Mouse (Mus musculus) heart, embryonic 16.5 days (tissue): ENCODE measurements around the gene Tigd4. TPM values are rescaled to one million over a fixed set of nuclear protein-coding genes. Genes with fewer than 3 reads are reported as not detected.

ENCODE experiments used
- ATAC-seq: fragments of 200-750 bp; cut with Nextera tagmentation; replicated peaks from 2 replicates; pipeline ENCODE4 v1.8.0; 2017; ENCODE audit warnings: moderate number of reproducible peaks; ENCODE audit not compliant: insufficient read depth, low FRiP score; ENCODE audit errors: extremely low read depth
- H3K27ac ChIP-seq: fragments of 300-500 bp; sonication (generic); 2 replicates; pipeline ENCODE4 v1.5.1; 2014; ENCODE audit warnings: mild to moderate bottlenecking, low read length, control low read depth, moderate library complexity
- H3K27me3 ChIP-seq: fragments of 300-500 bp; sonication (generic); 2 replicates; pipeline ENCODE4 v1.6.1; 2014; ENCODE audit warnings: low read length, mixed read lengths; ENCODE audit not compliant: control insufficient read depth, insufficient read depth
- H3K36me3 ChIP-seq: fragments of 300-500 bp; sonication (generic); 2 replicates; pipeline ENCODE4 v1.6.1; 2014; ENCODE audit not compliant: control insufficient read depth, insufficient read depth
- H3K4me1 ChIP-seq: fragments of 300-500 bp; sonication (generic); 2 replicates; pipeline ENCODE4 v1.6.1; 2014; ENCODE audit warnings: low read length, mixed read lengths; ENCODE audit not compliant: control insufficient read depth, insufficient read depth
- H3K4me2 ChIP-seq: fragments of 300-500 bp; sonication (generic); 2 replicates; pipeline ENCODE4 v1.6.1; 2014; ENCODE audit warnings: low read depth, mild to moderate bottlenecking, control low read depth, low read length
- H3K4me3 ChIP-seq: fragments of 300-500 bp; sonication (generic); 2 replicates; pipeline ENCODE4 v1.5.1; 2014; ENCODE audit warnings: mild to moderate bottlenecking, control low read depth, low read length
- H3K9ac ChIP-seq: fragments of 300-500 bp; sonication (generic); 2 replicates; pipeline ENCODE4 v1.6.1; 2014; ENCODE audit warnings: low read length, control low read depth
- H3K9me3 ChIP-seq: fragments of 300-500 bp; sonication (generic); replicated peaks from 2 replicates; pipeline ENCODE4 v1.6.1; 2016; ENCODE audit warnings: low read length; ENCODE audit not compliant: control insufficient read depth
- WGBS: fragments of 180-500 bp; shearing (Covaris S2); extraction: QIAGEN DNeasy Blood & Tissue Kit; methylation state at CpG from one replicate; pipeline ENCODE4 v1.1.7; 2014; 5-methylcytosine and 5-hydroxymethylcytosine counted together
- polyA plus RNA-seq: library from polyadenylated mRNA; unstranded; fragments of >200 nt; fragmentation: Nextera tagmentation; extraction: Ambion mirVana; gene quantifications from 2 replicates; pipeline ENCODE4 v1.2.1, GENCODE M21; 2015

Tigd4 gene
- polyA plus RNA-seq, 1 experiment from 2014 or later = 0.37 TPM

DNA sequence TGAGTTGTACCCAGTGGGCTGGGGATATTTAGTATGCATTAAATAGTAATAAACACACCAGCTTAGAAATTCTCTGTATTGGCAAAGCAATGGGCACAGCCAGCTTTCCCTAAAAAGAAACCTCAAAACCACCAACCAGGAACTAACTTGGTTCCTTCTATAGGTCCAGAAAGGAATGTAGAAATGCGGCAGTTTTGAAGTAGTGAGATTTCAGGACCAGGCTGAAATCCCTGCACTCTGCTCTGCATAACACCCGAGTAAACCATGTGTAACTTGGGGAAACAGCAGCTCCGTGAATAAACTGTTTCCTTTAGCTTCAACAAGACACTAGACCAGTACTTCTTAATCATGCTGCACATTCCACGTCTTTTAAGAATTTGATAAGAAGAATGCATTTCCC is 12.7 kb upstream of the Tigd4 start:
- peak overlapping the region; percentile 87 for H3K9ac ChIP-seq
- ATAC-seq = no peak

GRCm38 (mm10) chr3:84581696-84582022 is 11.7 kb upstream of the Tigd4 start:
- Histone ChIP-seq H3K4me1 (peaks cover 49% of the 10 kb centered on the region), H3K9ac (peak overlapping the region; percentile 87), H3K4me2 (peak overlapping the region; percentile 73), H3K36me3 (no peaks in the 10 kb centered on the region), H3K27me3 (no peaks in the 10 kb centered on the region), H3K4me3 (peak overlapping the region; percentile 87), H3K9me3 (no peaks in the 10 kb centered on the region), H3K27ac (peak overlapping the region; percentile 94)
- 0% methylated on average over 4 of the region's 4 CpGs for WGBS
- no peak for ATAC-seq

More for the DNA sequence above, 12.7 kb upstream of the Tigd4 start:
- peak overlapping the region; percentile 73 for H3K4me2 ChIP-seq
- H3K4me1 ChIP-seq = peaks cover 42% of the 10 kb centered on the region
- peak overlapping the region; percentile 87 for H3K4me3 ChIP-seq
- no peaks in the 10 kb centered on the region for H3K9me3 ChIP-seq
- H3K36me3 ChIP-seq = no peaks in the 10 kb centered on the region
- H3K27me3 ChIP-seq = no peaks in the 10 kb centered on the region
- WGBS = 8% methylated on average over 4 of the region's 4 CpGs
- no peak overlapping the region for H3K27ac ChIP-seq

- ATAC-seq = peak; percentile 95
- Histone ChIP-seq H3K9ac (peak within 1 kb of the TSS; percentile 87), H3K9me3 (no peaks in the 10 kb centered on the region), H3K36me3 (no peaks in the 10 kb centered on the region), H3K4me2 (peak within 1 kb of the TSS; percentile 73), H3K27ac (peak within 1 kb of the TSS; percentile 94), H3K27me3 (no peaks in the 10 kb centered on the region), H3K4me3 (peak within 1 kb of the TSS; percentile 87), H3K4me1 (peaks cover 51% of the 10 kb centered on the region)
- under 1% methylated on average over 69 of the region's 70 CpGs for WGBS
These were observed 11.1 kb upstream of the Tigd4 start, which contains the start of gene Arfip1 for GRCm38 (mm10) chr3:84582023-84582912. Gene Arfip1 (minus strand): TSS chr3:84582625.

DNA sequence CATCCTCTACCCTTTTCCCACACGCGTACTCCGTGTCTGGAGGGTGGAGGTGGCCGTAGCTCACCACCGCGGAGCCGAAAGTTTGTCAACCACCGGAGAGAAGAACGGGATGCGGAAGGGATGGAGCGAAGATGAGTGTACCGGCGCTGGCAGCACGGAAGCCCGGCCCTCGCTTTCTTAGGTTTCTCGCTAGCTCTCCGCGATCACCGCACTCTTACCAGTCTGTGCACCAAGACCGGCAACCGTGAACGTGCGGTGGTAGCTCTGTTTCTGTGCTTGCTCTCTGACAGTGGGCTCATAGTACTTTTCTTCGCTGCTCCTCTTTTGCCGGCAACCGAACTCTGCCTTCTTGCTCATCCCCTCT is 10.5 kb upstream of the Tigd4 start:
- no peaks in the 10 kb centered on the region for H3K9me3 ChIP-seq
- H3K27me3 ChIP-seq = no peaks in the 10 kb centered on the region
- WGBS = under 1% methylated on average over 27 of the region's 27 CpGs
- H3K27ac ChIP-seq = peak overlapping the region; percentile 94
- peak overlapping the region; percentile 87 for H3K4me3 ChIP-seq
- peak overlapping the region; percentile 73 for H3K4me2 ChIP-seq
- peak overlapping the region; percentile 87 for H3K9ac ChIP-seq
- ATAC-seq = peak; percentile 3; the same call in 1 of the 2 replicates
- H3K36me3 ChIP-seq = no peaks in the 10 kb centered on the region
- H3K4me1 ChIP-seq = peaks cover 54% of the 10 kb centered on the region

GRCm38 (mm10) chr3:84586736-84587135 is 6.6 kb upstream of the Tigd4 start:
- ATAC-seq = peak; percentile 53
- Histone ChIP-seq H3K4me1 (peaks cover 33% of the 10 kb centered on the region), H3K9me3 (no peaks in the 10 kb centered on the region), H3K9ac (no peak overlapping the region; the same call in 1 of the 2 replicates), H3K27me3 (no peaks in the 10 kb centered on the region), H3K27ac (peak overlapping the region; percentile 94), H3K4me2 (peak overlapping the region; percentile 47), H3K4me3 (no peak overlapping the region), H3K36me3 (no peaks in the 10 kb centered on the region)
- WGBS = 17% methylated on average over 5 of the region's 5 CpGs

GRCm38 (mm10) chr3:84594894-84595676 is 1.7 kb downstream of the Tigd4 start:
- ATAC-seq = no peak
- Histone ChIP-seq H3K4me2 (peak overlapping the region; percentile 78), H3K4me3 (peak overlapping the region; percentile 57), H3K9ac (peak overlapping the region; percentile 60), H3K4me1 (peaks cover 10% of the 10 kb centered on the region), H3K36me3 (no peaks in the 10 kb centered on the region), H3K27me3 (no peaks in the 10 kb centered on the region), H3K27ac (no peak overlapping the region), H3K9me3 (no peaks in the 10 kb centered on the region)
- WGBS = 6% methylated on average over 23 of the region's 23 CpGs

DNA sequence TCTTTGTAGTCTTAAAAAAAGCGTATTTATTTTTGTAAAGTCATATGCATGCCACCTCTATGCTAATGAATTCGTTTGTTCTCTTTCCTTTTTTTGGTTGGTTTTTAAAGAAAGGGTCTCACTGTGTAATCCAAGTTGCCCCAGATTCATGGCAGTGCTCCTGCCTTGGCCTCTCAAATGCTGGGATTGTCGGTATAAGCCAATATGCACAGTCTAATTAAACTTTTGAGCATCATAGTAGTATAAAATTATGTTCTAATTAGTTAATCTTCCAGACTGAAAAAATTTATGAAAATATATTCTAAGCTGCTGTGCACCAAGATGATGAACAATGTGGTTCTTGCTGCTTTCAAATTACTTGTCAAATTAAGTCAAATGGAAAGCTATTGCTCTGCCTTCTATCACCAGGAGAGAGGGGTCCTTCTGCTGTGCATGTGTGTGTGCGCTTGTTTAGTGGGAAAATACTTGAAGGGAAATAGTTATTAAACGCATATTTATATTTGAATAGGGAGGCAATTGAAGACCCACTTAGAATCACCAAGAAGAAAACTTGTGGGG is 2.4 kb downstream of the Tigd4 start:
- WGBS = 43% methylated on average over 5 of the region's 5 CpGs
- H3K4me3 ChIP-seq = peak overlapping the region; percentile 57
- ATAC-seq = no peak

DNA sequence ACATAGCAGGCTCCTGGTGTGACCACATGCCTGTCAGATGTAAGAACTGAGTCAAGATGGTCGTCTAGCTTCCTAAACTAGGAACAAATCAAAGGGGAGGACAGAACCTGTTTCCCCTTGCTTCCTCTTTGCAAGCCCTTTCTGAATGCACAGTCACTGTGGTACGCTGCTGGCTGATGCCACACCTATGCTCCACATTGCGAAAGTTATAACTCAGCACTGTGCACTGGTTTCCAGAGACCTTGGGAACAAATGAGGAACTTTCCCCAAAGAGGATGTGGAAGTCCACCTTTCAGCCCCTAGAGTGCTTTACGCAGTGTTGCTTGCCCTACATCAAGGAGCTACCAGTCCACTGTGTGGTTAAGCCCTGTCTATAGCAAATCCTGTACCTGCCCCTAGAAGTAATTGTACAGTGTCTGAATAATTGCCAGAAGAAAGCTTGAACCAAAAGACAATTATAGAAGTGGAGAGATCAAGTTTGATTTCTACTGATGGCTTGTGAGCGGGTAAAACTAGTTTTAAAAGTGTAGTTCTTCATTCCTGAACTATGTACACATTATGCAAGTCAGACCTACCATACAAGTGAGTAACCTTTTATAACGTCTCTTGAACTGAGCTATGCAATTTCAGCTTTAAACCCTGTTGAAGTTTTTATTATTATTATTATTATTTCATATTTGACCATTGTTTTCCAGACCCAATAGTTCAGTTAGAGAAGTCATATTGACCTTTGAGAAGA is 4.8 kb downstream of the Tigd4 start:
- Histone ChIP-seq H3K27me3 (no peaks in the 10 kb centered on the region), H3K27ac (no peak overlapping the region), H3K4me2 (no peak overlapping the region), H3K9me3 (no peaks in the 10 kb centered on the region), H3K4me3 (no peak overlapping the region), H3K9ac (no peak overlapping the region), H3K4me1 (peaks cover 7% of the 10 kb centered on the region; the same call in 1 of the 2 replicates), H3K36me3 (no peaks in the 10 kb centered on the region)
- ATAC-seq = no peak
- WGBS = 81% methylated on average over 6 of the region's 6 CpGs

More for the DNA sequence above, 2.4 kb downstream of the Tigd4 start:
- Histone ChIP-seq H3K27ac (no peak overlapping the region), H3K36me3 (no peaks in the 10 kb centered on the region), H3K9ac (peak overlapping the region; percentile 60), H3K9me3 (no peaks in the 10 kb centered on the region), H3K4me1 (peaks cover 10% of the 10 kb centered on the region), H3K27me3 (no peaks in the 10 kb centered on the region), H3K4me2 (peak overlapping the region; percentile 78)
